Mouse (Mus musculus): ENCODE measurements around the gene Rab10. TPM values are rescaled to one million over a fixed set of nuclear protein-coding genes. Genes with fewer than 3 reads are reported as not detected.

Gene Rab10
- polyA plus RNA-seq, 1 experiment from 2014 or later = 160 TPM

GRCm38 (mm10) chr12:3255966-3256365 is 53.8 kb downstream of the Rab10 start:
- H3K36me3 ChIP-seq = peaks cover 23% of the 10 kb centered on the region
- no peak for ATAC-seq (ENCODE audit: low FRiP score)
- H3K4me1 ChIP-seq = no peaks in the 10 kb centered on the region

GRCm38 (mm10) chr12:3255435-3255834 is 54.3 kb downstream of the Rab10 start:
- no peak overlapping the region for H3K4me3 ChIP-seq
- no peaks in the 10 kb centered on the region for H3K27me3 ChIP-seq
- ATAC-seq (ENCODE audit: low FRiP score) = no peak
- H3K4me1 ChIP-seq = no peaks in the 10 kb centered on the region
- H3K9me3 ChIP-seq (replicated peaks) = no peaks in the 10 kb centered on the region
- H3K36me3 ChIP-seq = peaks cover 28% of the 10 kb centered on the region
- no peak overlapping the region for H3K27ac ChIP-seq
- H3K4me2 ChIP-seq (replicated peaks) = no peak overlapping the region
- WGBS = 98% methylated on average over 2 of the region's 2 CpGs
- H3K9ac ChIP-seq = no peak overlapping the region

More at GRCm38 (mm10) chr12:3255966-3256365, 53.8 kb downstream of the Rab10 start:
- Histone ChIP-seq H3K9ac (no peak overlapping the region), H3K27me3 (no peaks in the 10 kb centered on the region), H3K27ac (no peak overlapping the region), H3K4me3 (no peak overlapping the region), H3K4me2 (replicated peaks) (no peak overlapping the region), H3K9me3 (replicated peaks) (no peaks in the 10 kb centered on the region)

GRCm38 (mm10) chr12:3253591-3253990 is 56.2 kb downstream of the Rab10 start:
- ATAC-seq (ENCODE audit: low FRiP score) = no peak
- H3K27me3 ChIP-seq = no peaks in the 10 kb centered on the region
- no peak overlapping the region for H3K27ac ChIP-seq
- no peak overlapping the region for H3K4me3 ChIP-seq
- H3K4me2 ChIP-seq (replicated peaks) = no peak overlapping the region
- H3K36me3 ChIP-seq = peaks cover 41% of the 10 kb centered on the region
- H3K9me3 ChIP-seq (replicated peaks) = no peaks in the 10 kb centered on the region
- H3K9ac ChIP-seq = no peak overlapping the region
- no peaks in the 10 kb centered on the region for H3K4me1 ChIP-seq

- no peaks in the 10 kb centered on the region for H3K4me1 ChIP-seq
- H3K9me3 ChIP-seq (replicated peaks) = no peaks in the 10 kb centered on the region
- H3K4me2 ChIP-seq (replicated peaks) = no peak overlapping the region
- ATAC-seq (ENCODE audit: low FRiP score) = no peak
- H3K27me3 ChIP-seq = no peaks in the 10 kb centered on the region
- H3K4me3 ChIP-seq = no peak overlapping the region
- H3K27ac ChIP-seq = no peak overlapping the region
- H3K9ac ChIP-seq = no peak overlapping the region
- H3K36me3 ChIP-seq = peaks cover 26% of the 10 kb centered on the region
- WGBS = 97% methylated on average over 6 of the region's 6 CpGs
Measured at GRCm38 (mm10) chr12:3246091-3246490, 63.7 kb downstream of the Rab10 start.

GRCm38 (mm10) chr12:3239544-3239943 is 70.2 kb downstream of the Rab10 start:
- no peak overlapping the region for H3K27ac ChIP-seq
- WGBS = 100% methylated on average over 1 of the region's 1 CpGs
- H3K36me3 ChIP-seq = peaks cover 40% of the 10 kb centered on the region
- H3K9me3 ChIP-seq (replicated peaks) = 0 out of 2 replicates have a peak, but pooled peaks cover 10% of the 10 kb centered on the region
- H3K4me2 ChIP-seq (replicated peaks) = no peak overlapping the region
- no peak overlapping the region for H3K4me3 ChIP-seq
- no peak overlapping the region for H3K9ac ChIP-seq
- no peaks in the 10 kb centered on the region for H3K4me1 ChIP-seq
- no peaks in the 10 kb centered on the region for H3K27me3 ChIP-seq
- no peak for ATAC-seq (ENCODE audit: low FRiP score)

GRCm38 (mm10) chr12:3238361-3239051 is 71.3 kb downstream of the Rab10 start:
- H3K4me1 ChIP-seq = no peaks in the 10 kb centered on the region
- 0 out of 2 replicates have a peak, but pooled peaks cover 10% of the 10 kb centered on the region for H3K9me3 ChIP-seq (replicated peaks)
- no peak overlapping the region for H3K4me2 ChIP-seq (replicated peaks)
- 80% methylated on average over 16 of the region's 16 CpGs for WGBS
- H3K9ac ChIP-seq = no peak overlapping the region
- peaks cover 40% of the 10 kb centered on the region for H3K36me3 ChIP-seq
- ATAC-seq (ENCODE audit: low FRiP score) = peak; percentile 5
- H3K4me3 ChIP-seq = no peak overlapping the region
- no peaks in the 10 kb centered on the region for H3K27me3 ChIP-seq
- no peak overlapping the region for H3K27ac ChIP-seq

GRCm38 (mm10) chr12:3237799-3238198 is 72.0 kb downstream of the Rab10 start:
- Histone ChIP-seq H3K27ac (no peak overlapping the region), H3K36me3 (peaks cover 40% of the 10 kb centered on the region), H3K9ac (no peak overlapping the region), H3K4me3 (no peak overlapping the region), H3K27me3 (no peaks in the 10 kb centered on the region), H3K4me1 (no peaks in the 10 kb centered on the region), H3K4me2 (replicated peaks) (no peak overlapping the region), H3K9me3 (replicated peaks) (0 out of 2 replicates have a peak, but pooled peaks cover 10% of the 10 kb centered on the region)
- ATAC-seq (ENCODE audit: low FRiP score) = peak; percentile 24; the same call in 1 of the 2 replicates
- WGBS = 84% methylated on average over 5 of the region's 5 CpGs

- H3K4me1 ChIP-seq = no peaks in the 10 kb centered on the region
- H3K4me2 ChIP-seq (replicated peaks) = no peak overlapping the region
- 96% methylated on average over 12 of the region's 12 CpGs for WGBS
Measured at GRCm38 (mm10) chr12:3236831-3237681, 72.7 kb downstream of the Rab10 start.

GRCm38 (mm10) chr12:3236163-3236641 is 73.6 kb downstream of the Rab10 start:
- peak; percentile 4; the same call in 1 of the 2 replicates for ATAC-seq (ENCODE audit: low FRiP score)
- no peaks in the 10 kb centered on the region for H3K4me1 ChIP-seq
- H3K4me3 ChIP-seq = peak overlapping the region; percentile 52
- H3K27me3 ChIP-seq = no peaks in the 10 kb centered on the region
- peak overlapping the region; percentile 81 for H3K27ac ChIP-seq
- H3K9me3 ChIP-seq (replicated peaks) = 0 out of 2 replicates have a peak, but pooled peaks cover 10% of the 10 kb centered on the region
- WGBS = 63% methylated on average over 14 of the region's 14 CpGs
- peak overlapping the region; percentile 49 for H3K4me2 ChIP-seq (replicated peaks)
- peaks cover 40% of the 10 kb centered on the region for H3K36me3 ChIP-seq
- no peak overlapping the region; the same call in 1 of the 2 replicates for H3K9ac ChIP-seq

More at GRCm38 (mm10) chr12:3236831-3237681, 72.7 kb downstream of the Rab10 start:
- H3K9me3 ChIP-seq (replicated peaks) = 0 out of 2 replicates have a peak, but pooled peaks cover 10% of the 10 kb centered on the region
- no peak overlapping the region for H3K9ac ChIP-seq
- no peaks in the 10 kb centered on the region for H3K27me3 ChIP-seq
- H3K27ac ChIP-seq = no peak overlapping the region
- H3K4me3 ChIP-seq = 0 out of 2 replicates have a peak overlapping the region, but pooled peaks have one; percentile 52
- no peak for ATAC-seq (ENCODE audit: low FRiP score)
- H3K36me3 ChIP-seq = peaks cover 40% of the 10 kb centered on the region

- WGBS = 17% methylated on average over 39 of the region's 39 CpGs
- Histone ChIP-seq H3K27ac (peak overlapping the region; percentile 81), H3K4me1 (no peaks in the 10 kb centered on the region), H3K4me3 (peak overlapping the region; percentile 52), H3K9ac (peak overlapping the region; percentile 24; the same call in 1 of the 2 replicates), H3K27me3 (no peaks in the 10 kb centered on the region), H3K9me3 (replicated peaks) (0 out of 2 replicates have a peak, but pooled peaks cover 10% of the 10 kb centered on the region), H3K36me3 (peaks cover 38% of the 10 kb centered on the region), H3K4me2 (replicated peaks) (peak overlapping the region; percentile 49)
- ATAC-seq (ENCODE audit: low FRiP score) = peak; percentile 75
Measured at GRCm38 (mm10) chr12:3235646-3236161, 74.1 kb downstream of the Rab10 start.

GRCm38 (mm10) chr12:3235124-3235631 is 74.6 kb downstream of the Rab10 start:
- H3K27me3 ChIP-seq = no peaks in the 10 kb centered on the region
- peak overlapping the region; percentile 52 for H3K4me3 ChIP-seq
- H3K9ac ChIP-seq = peak overlapping the region; percentile 24; the same call in 1 of the 2 replicates
- 19% methylated on average over 34 of the region's 36 CpGs for WGBS
- peak overlapping the region; percentile 51 for H3K4me2 ChIP-seq (replicated peaks)
- 0 out of 2 replicates have a peak, but pooled peaks cover 7% of the 10 kb centered on the region for H3K9me3 ChIP-seq (replicated peaks)
- no peaks in the 10 kb centered on the region for H3K4me1 ChIP-seq
- peak overlapping the region; percentile 81 for H3K27ac ChIP-seq
- peak; percentile 87 for ATAC-seq (ENCODE audit: low FRiP score)
- peaks cover 33% of the 10 kb centered on the region for H3K36me3 ChIP-seq

GRCm38 (mm10) chr12:3234061-3234460 is 75.7 kb downstream of the Rab10 start:
- no peak for ATAC-seq (ENCODE audit: low FRiP score)
- WGBS = 96% methylated on average over 1 of the region's 1 CpGs
- H3K4me2 ChIP-seq (replicated peaks) = no peak overlapping the region
- no peak overlapping the region for H3K9ac ChIP-seq
- no peak overlapping the region for H3K4me3 ChIP-seq
- H3K4me1 ChIP-seq = no peaks in the 10 kb centered on the region
- no peak overlapping the region for H3K27ac ChIP-seq
- H3K27me3 ChIP-seq = no peaks in the 10 kb centered on the region
- H3K9me3 ChIP-seq (replicated peaks) = 0 out of 2 replicates have a peak, but pooled peaks cover 7% of the 10 kb centered on the region
- peaks cover 22% of the 10 kb centered on the region for H3K36me3 ChIP-seq

Measured in hindbrain, embryonic 12.5 days (tissue).